Mouse (Mus musculus): ENCODE results near the gene Rhbdd1. TPM values are rescaled to one million over a fixed set of nuclear protein-coding genes. Genes with fewer than 3 reads are reported as not detected.

The Rhbdd1 gene
- total RNA-seq, 2 experiments from 2014 or later: 6.6 to 7.7 TPM

DNA sequence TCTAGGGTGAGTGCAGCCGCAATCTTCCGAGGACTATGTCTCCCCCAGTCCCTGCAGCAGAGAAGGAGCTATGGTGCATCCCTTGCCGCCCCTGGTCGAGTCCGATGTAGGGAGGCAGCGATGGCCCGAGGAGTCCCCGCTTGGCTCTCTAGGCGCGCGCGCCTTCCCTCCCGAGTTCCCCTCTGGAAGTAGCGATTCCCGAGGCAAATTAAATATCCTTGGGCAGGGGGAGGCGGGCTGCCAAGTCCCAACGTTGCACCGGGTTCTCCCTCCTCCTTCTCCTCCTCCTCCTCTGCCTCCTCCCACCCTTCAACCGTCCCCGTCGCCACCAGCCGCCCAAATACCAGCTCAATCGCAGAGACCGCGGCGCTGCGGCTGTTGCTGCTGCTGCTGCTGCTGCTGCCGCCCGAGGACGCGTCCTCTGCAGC lies 25.5 kb upstream of the Rhbdd1 start:
- DNase-seq (ENCODE audit: low spot score in 2 of 2): peak; percentile 87
- intact Hi-C loops (cut with DNase I): loop anchor here (1.0 to 10.0 kb wide), 9 partner anchors 7 to 974 kb away; partner anchors contain the start of gene Rhbdd1

DNA sequence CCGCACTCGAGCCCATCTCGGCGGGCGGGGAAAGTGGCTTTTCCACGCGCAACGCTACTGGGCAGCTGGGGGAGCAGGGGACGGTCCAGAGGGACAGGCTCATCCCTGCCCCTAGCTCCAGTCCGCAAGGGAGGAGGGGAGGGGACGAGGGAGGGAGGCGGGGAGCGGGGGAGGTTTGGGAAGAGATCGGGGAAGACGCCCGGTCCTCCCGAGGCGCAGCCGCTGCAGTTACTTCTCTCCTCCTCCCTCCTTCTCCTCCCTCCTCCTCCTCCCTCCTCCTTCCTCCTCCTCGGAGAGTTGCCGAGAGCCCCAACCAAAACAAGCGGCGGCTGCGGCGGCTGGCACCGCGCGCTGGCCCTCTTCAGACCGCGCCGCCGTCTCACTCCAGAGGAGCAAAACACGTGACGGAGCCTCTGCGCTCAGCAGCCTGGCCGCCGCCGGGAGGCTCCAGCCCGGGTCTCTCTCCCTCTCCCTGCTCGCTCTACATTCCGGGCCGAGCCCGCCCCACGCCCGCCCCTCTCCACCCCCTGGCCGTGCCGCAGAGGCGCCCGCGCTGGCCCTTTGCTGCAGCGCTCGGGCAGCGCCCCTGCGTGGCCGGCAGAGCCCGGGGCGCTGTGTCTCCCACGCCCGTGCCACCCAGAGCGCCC lies 25.0 kb upstream of the Rhbdd1 start, which contains the start of gene Irs1:
TSS of gene Irs1 (minus strand) at position 266 of the 647 bp plus-strand sequence.
- intact Hi-C loops (cut with DNase I): loop anchor here (1.0 to 10.0 kb wide), 9 partner anchors 8 to 975 kb away; partner anchors contain the start of gene Rhbdd1
- DNase-seq (ENCODE audit: low spot score in 2 of 2): peak; percentile 87 to 88

DNA sequence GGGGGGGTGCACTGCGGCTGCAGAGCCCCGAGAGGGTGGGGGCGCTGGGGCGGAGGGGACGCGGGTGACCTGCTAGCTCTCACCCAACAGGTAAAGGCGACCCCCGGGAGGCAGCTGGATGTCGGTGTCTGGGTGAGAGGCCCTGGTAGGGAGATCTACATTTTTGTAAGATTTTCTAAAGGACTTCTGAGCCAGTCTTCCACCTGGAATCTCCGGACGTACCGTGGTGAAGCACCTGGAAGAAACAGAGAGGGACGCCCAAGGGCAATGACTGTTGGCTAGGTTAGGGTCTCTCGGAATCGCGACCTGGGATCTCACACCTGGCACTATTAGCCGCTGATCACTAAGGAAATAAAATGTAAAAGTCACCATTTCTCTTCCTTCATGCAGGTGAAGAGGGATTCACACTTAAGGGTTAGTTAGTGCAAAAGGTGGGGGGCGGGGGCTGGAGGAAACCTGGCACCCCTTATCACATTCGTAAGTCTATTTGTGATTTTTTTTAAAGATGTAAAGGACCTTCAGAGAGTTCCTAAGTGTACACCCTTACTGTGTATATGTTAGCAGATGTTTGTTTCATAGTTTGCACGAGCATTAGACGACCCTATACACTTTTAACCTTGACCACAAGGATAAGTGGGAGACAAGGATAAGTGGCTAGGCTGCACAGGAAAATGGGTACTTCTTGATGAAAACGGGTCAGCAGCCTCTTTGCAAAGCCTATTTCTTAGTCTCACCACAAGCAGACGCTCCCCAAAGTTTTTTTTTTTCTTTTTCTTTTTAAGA lies 24.1 kb upstream of the Rhbdd1 start:
- no peak for DNase-seq (ENCODE audit: low spot score in 2 of 2)
- intact Hi-C loops (cut with DNase I): loop anchor here (1.0 to 10.0 kb wide), 9 partner anchors 9 to 976 kb away; partner anchors contain the start of gene Rhbdd1

DNA sequence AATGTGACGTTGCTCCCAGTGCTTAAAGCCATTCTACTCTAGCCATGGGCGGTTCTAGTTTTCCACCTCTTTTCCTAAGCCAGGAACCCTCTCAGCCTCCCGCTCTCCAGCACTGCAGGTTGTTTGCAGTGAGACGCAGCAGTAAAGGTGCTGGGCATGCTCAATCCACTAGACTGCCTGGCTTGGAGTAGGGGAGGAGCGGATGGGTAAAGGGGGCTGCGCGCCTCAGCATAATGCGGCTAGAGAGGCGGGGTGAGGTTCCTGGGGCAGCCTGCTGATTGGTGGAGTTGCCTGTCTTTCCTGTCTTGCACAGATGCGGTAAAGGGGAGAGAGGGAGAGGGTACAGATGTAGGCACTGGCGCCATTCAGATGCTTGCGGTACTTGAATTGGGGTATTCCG lies 23.5 kb upstream of the Rhbdd1 start:
- peak; percentile 78 to 82 for DNase-seq (ENCODE audit: low spot score in 2 of 2)
- intact Hi-C loops (cut with DNase I): loop anchor here (5.0 to 10.0 kb wide), 4 partner anchors 140 to 698 kb away; no protein-coding TSS in a partner anchor

DNA sequence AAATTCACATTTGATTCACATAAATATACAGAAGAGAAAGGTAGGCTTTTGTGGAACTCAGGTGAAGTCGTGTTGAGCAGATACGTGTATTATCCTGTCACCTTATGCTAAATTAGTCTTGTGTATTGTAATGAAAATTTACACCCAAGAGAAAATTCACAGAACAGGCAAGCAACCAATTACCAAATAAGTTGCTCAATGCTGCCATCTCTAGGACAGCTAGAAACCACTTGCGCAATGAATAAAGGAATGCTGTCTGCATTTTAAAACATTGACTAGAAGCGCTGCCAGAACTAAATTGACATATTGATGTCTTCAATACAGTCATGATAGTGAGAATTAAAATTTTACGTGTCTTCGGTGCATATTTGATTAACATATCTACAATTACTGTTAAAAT lies 22.1 kb upstream of the Rhbdd1 start:
- peak in 1 of 2 experiments; percentile 7 for DNase-seq (ENCODE audit: low spot score in 2 of 2)
- intact Hi-C loops (cut with DNase I): loop anchor here (5.0 to 10.0 kb wide), 4 partner anchors 138 to 699 kb away; no protein-coding TSS in a partner anchor

DNA sequence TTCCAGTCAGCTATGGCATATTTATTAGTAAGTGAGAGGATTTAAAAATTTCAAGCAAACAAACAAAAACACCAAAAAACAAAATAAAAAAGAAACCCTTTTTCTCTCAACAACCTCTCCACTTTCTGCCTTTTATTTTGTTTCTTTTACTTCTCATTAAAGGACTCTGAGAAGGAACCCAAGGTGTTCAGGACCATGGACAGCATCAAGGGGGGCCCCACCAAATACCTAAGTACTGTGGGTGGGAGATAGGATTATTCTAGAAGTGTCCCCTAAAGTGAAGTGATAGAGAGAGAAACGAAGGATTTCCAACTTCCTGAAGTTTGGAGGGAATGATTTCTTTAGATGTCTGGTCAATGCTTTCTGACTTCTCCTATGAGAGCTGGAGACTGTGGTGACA lies 17.7 kb upstream of the Rhbdd1 start:
- intact Hi-C loops (cut with DNase I): loop anchor here (10.0 kb wide), 2 partner anchors 434 to 704 kb away; no protein-coding TSS in a partner anchor
- no peak for DNase-seq (ENCODE audit: low spot score in 2 of 2)

DNA sequence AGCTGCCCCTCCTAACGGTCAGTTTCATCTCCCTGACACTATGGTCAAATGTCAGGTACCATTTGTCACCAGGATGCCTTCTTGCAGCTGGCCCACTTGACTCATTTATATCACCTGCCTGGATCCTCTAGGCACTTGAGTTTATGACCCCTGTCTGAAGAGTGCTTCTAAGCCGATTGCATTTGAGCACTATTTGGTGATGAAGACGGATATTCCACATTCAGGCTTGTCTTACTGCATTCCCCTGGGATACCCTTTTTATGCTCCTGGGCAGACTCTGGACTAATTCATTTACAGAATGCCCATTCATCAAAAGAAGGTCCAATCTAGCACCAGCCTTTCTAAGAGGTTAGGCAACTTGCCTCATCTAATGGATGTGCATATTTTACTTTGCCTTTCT lies 11.8 kb upstream of the Rhbdd1 start:
- no peak for DNase-seq (ENCODE audit: low spot score in 2 of 2)
- intact Hi-C loops (cut with DNase I): no loop called here

DNA sequence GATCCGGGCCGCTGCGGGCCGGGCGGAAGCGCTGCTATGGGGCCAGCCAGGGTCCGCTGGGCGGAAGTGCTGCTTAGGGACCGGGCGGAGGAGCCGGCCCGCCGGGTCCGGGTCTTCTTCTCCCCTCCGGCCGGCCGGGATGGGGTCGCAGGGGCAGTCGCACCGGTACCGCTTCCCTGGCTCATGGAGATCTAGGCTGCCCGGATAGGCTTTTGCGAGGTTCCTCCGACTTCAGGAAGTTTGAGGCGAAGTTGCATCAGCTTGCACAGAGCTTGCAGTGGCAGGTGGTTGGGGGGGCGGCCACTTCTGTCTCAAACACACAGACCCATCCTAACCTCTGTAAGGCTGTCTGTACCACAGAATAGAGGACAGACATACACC lies 484 bp downstream of the Rhbdd1 start:
- DNase-seq (ENCODE audit: low spot score in 2 of 2): no peak
- intact Hi-C loops (cut with DNase I): loop anchor here (2.0 kb wide), 1 partner anchor 26 kb away; the partner anchor contains the start of gene Irs1

DNA sequence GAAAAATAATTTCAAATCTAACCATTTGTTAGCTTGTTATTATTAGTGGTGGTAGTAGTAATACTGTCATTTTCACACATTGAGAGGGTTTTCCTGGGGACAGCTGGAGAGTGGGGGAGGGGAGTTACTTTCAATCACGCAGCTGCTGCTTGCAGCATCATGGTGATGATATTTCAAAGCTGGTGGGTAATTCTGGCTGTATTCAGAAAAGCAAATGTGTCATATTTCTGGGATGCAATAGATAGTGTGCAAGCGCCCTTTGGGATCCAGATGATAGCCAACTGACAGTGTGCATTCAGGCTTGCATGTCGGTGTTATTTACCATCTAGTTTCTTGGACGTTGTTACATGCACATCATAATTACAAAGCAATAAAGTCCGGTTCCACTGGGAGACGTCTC lies 4.2 kb downstream of the Rhbdd1 start:
- intact Hi-C loops (cut with DNase I): no loop called here
- no peak for DNase-seq (ENCODE audit: low spot score in 2 of 2)

DNA sequence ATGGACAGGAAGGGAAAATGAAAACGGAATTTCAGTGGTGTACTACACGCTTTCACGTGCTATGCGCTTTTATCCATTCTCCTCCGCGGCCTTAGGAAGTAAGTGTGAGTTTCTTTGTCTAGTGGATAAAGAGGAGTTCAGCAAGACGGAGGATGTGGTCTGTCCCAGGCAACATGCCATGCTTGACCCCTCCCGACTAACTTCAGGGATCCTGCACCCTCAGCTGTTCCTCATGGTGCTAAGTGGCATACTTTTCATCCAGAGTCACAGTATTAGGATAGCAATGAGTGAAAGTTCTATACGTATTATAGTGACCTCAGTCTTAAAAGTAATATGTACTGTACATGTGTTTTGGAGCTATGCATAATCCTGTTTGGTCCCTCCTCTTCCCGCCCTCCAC lies 4.6 kb downstream of the Rhbdd1 start:
- no peak for DNase-seq (ENCODE audit: low spot score in 2 of 2)
- intact Hi-C loops (cut with DNase I): no loop called here

DNA sequence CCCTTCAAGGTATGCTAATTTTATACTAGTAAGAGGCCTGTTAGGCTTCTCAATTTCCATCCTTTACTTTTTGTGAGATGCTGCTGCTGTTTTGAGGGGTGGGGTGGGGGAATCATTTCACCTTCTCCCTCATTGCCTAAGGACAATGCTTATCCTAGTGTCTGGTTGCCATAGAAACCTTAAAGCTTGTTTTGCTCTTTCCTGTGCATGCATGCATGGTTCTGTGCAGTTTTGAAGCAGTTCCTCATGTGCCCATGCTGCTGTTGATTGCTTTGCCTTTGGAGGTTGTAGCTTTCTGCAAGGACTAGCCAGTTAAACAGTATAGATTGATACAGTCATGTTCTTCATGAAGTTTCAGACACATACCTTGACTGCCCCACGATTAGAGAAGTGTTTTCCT lies 5.2 kb downstream of the Rhbdd1 start:
- intact Hi-C loops (cut with DNase I): no loop called here
- DNase-seq (ENCODE audit: low spot score in 2 of 2): no peak

DNA sequence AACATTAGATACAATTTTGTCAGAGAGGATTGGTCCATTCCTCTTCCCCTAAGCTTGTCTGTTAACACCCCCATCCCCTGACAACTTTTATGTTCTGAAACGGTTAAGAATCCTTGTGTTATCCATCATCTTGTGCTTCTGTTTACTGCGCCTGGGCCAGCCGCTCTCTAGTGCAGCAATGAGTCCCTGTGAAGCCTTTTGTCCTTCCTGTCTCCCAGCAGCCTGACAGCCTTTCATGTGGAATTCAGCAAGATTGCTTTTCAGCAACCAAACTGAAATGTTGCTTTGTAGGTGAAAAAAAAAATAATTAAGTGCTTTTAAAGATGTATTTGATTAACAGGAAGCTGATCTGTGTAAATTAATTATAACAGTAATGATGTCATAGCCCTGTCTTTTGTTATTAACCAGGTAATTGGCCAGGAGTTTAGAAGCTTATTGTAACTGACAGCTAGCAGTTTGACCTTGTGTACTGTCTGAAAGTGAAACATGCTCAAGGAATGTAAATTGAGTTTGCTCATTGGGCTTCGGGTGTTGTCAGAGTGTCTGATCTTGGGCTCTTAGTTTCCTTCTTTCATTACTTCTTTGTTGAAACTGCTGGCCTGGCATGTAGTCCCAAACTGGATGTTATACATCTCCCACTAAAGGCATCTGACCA lies 8.0 kb downstream of the Rhbdd1 start:
- DNase-seq (ENCODE audit: low spot score in 2 of 2): no peak
- intact Hi-C loops (cut with DNase I): no loop called here

DNA sequence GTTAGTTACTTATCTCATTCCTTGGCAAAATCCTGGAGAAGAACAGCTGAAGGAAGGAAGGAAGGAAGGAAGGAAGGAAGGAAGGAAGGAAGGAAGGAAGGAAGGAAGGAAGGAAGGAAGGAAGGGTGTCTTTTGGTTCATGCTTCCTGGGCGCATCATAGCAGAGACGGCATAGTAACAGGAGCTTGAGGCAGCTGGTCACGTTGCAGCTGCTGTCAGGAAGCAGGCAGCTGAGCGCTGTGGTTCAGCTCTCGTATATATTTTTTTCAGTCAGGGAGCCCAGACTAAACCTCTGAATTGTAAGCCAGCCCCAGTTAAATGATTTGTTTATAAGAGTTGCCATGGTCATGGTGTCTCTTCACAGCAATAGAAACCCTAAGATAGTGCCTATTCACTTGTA lies 9.9 kb downstream of the Rhbdd1 start:
- DNase-seq (ENCODE audit: low spot score in 2 of 2): no peak
- intact Hi-C loops (cut with DNase I): no loop called here

DNA sequence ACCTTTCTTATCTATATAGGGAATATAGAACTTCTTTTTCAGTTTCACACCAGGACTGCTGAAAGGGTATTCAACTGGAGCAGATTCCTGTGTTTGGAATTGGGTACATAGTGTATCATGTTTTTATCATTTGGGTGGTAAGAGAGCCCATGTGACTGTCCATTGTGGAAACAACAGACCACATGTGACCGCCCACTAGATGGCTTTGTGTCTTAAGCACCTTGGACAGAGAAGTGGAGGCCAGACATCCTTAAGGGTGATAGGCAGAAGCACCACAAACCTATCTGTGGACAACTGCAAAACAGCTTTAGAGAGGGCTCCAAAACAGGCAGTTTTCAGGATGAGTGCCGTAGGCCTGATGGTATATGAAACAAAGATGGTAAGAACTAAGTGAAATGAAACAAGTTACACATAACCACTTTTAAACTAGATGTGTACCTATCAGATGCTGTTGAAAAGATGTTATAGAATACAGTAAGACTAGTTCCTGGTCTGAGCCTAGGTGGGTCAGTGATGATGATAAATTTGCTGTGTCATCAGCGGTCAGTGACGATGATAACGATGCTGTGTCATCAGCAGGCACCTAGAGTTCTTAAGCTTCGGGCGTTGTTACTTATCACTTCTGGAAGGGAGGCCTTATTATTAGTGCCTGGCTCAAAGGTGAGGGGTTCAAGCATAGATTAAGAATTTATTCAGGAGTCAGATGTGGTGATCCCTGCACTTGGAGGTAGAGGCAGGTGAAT lies 12.0 kb downstream of the Rhbdd1 start:
- intact Hi-C loops (cut with DNase I): no loop called here
- DNase-seq (ENCODE audit: low spot score in 2 of 2): no peak

DNA sequence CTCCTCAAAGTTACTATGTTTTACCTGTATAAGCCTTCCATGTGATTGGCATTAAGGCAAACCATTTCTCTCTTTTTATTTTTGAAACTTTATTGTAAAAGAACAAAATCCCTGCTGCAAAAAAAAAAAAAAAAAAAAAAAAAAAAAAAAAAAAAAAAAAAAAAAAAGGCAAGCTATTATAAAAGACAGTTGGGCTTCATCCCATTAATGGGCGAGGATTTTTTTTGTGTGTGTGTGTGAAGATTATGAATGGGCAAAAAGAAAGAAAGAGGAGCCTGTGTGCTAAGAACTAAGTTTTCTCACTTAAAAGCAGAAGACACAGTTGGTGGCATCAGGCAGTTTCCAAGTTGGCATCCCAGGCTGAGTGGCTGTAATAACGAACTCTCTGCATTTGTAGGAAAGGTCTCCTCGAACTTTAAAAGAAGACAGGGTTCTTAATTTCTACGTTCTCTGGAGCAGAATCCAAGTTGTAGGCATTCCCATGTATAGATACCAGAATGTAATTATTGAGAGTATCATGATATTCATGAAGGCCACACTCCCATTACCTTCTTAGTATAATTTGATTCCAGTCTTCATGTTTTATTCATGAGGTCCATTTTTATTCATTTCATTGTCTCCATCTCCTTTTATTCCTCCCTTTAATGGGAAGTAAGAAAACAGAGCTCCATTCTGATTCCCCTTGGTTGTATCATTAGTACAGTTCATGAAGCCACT lies 13.1 kb downstream of the Rhbdd1 start:
- no peak for DNase-seq (ENCODE audit: low spot score in 2 of 2)
- intact Hi-C loops (cut with DNase I): no loop called here

DNA sequence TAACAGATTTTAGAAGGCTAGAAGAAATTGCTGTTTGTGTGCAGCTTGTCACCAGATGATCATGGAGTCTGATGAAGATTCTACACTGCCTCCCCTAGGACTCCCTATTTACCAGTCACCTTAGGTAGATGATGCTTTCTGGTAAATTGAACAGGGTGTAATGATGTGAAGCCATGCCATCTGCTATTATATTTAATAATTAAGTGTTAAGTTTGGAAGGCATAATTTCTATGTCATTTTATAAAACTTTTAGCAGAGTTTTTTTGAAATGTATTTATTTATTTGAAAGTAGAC lies 13.6 kb downstream of the Rhbdd1 start:
- DNase-seq (ENCODE audit: low spot score in 2 of 2): no peak
- intact Hi-C loops (cut with DNase I): no loop called here

DNA sequence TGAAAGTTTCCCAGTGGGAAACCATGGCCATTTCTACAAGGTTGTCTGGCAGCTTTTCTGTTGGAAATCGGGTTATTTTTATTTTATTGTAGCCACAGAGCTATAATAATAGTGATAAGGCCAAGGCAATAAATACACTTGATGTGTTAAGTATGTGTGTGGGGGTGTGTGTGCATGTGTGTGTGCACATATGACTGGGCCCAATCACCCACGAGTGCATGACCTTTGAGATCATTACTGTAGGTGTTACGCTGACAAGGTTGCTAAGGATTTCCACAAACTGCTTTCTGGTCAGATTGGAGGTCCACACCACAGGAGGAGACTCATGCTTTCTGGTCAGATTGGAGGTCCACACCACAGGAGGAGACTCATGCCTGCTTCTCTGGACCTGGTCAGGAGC lies 18.3 kb downstream of the Rhbdd1 start:
- intact Hi-C loops (cut with DNase I): no loop called here
- no peak for DNase-seq (ENCODE audit: low spot score in 2 of 2)

DNA sequence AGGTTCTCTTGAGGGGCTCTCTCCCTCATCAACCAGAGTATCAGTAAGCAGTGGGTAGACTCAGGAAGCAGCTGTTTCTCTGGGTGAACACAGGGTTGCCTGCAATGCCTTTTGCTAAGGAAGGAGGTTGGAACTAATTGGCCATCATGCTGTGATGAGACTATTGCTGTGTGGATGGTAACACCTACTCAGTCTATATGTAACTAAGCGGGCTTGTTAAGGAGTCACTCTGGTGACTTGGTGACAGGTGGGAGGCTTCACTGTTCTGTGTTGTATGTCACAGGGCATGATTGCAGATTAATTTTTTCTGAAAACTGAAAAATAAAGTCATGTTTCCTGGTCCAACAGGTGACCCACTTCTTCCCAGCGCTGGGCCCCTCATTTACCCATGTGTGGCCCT lies 36.8 kb downstream of the Rhbdd1 start:
- no peak for DNase-seq (ENCODE audit: low spot score in 2 of 2)

DNA sequence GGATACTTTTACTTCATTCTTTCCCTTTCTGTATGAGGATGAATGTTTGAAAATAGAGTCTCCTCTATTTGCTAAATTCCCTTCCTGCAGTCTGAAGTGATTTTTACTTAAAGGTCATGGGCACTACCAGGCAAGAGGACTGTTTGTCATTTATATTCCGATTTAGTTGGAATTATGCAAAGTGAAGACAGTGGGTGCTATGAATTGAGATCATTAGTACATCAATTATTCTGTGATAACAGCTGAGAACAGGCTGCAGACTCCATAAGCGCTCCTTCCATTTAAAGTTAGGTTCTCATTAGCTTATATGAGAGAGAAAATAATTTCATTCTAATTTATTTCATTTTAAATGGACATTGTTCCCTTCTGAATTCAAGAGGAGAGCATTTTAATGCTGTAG lies 37.5 kb downstream of the Rhbdd1 start:
- intact Hi-C loops (cut with DNase I): no loop called here
- no peak for DNase-seq (ENCODE audit: low spot score in 2 of 2)

More for the DNA sequence above, 36.8 kb downstream of the Rhbdd1 start:
- intact Hi-C loops (cut with DNase I): no loop called here

Data from left cerebral cortex, postnatal 36 days (tissue).